Mouse (Mus musculus): ENCODE data around the gene Rab40c.
"Not testable (repeated sequence)": the region's sequence is repeated elsewhere in the genome, so short reads cannot be mapped to it uniquely, and the experiment has no call there.

The Rab40c gene

DNA sequence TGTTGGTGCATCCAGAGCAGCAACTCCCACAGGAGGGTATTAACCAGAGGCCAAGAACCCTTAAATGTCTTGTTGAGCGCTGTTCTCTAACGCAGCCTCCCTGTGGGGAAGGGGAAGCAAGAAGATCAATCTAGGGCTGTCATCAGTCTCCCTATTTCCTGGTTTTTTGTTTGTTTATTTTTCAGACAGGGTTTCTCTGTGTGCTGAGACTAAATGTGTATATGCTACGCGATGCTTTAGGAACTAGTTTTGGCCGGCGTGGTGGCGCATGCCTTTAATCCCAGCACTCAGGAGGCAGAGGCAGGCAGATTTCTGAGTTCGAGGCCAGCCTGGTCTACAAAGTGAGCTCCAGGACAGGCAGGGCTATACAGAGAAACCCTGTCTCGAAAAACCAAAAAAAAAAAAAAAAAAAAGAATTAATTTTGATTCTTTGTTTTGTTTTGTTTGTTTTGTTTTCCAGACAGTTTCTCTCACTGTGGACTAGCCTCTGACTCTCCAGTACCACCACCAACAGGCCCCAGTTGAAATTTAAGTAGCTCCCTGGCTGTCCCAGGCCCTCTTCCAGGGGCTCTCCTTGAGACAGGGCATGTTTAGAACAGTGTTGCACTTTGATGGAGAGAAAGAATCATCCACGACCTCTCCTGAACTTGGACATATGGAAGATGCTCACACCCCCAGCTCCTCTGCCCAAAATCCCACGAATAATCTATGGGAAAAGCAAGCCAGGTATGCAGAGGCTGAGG lies 46.0 kb downstream of the Rab40c start:
- DNase-seq = no peak

- no peak for DNase-seq
Measured at GRCm38 (mm10) chr17:25872676-25873075, 46.9 kb downstream of the Rab40c start.

DNA sequence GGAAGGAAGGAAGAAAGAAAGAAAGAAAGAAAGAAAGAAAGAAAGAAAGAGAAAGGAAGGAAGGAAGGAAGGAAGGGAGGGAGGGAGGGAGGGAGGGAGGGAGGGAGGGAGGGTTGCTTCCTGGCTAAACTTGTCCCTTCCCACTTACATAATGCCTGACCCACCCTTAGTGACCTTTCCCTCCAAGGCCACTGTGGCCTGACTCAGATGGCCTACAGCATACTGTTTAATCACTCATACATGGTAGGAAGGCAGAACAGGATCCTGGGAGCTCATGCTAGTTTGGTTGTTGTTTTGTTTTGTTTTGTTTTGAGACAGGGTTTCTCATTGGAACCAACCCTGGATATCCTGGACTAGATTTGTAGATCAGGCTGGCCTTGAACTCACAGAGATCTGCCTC lies 48.0 kb downstream of the Rab40c start:
- DNase-seq = not testable (repeated sequence)

- no peak for DNase-seq
Measured at GRCm38 (mm10) chr17:25869954-25870353, 49.6 kb downstream of the Rab40c start.

- no peak for DNase-seq
Measured at GRCm38 (mm10) chr17:25869498-25869897, 50.0 kb downstream of the Rab40c start.

- DNase-seq = peak; percentile 81
Measured at GRCm38 (mm10) chr17:25868601-25869191, 50.8 kb downstream of the Rab40c start, which contains the start of gene Mcrip2. Gene Mcrip2 (minus strand): TSS chr17:25868764.

GRCm38 (mm10) chr17:25867836-25868600 lies 51.5 kb downstream of the Rab40c start:
- peak; percentile 62 for DNase-seq

- DNase-seq = no peak
Measured at GRCm38 (mm10) chr17:25867509-25867835, 52.1 kb downstream of the Rab40c start.

GRCm38 (mm10) chr17:25866172-25866571 lies 53.4 kb downstream of the Rab40c start:
- DNase-seq = no peak

DNA sequence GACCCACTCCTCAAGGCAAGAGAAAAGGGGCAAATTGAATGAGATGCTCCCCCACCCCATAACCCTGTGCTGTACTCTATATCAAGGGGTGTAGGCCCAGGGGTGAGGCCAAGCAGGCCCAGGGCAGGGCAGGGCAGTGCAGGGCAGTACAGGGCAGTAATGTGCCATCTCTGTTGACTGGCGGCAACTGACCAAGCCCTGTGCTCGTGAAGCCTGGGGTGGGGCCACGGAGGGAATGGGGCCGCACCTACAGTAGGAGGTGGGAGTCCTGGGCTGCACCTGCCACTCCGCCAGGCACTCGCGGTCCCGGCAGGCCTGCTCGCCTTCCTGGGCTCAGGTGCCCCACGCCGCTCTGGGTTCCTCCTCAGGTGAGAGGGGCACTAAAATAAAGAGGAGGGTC lies 54.2 kb downstream of the Rab40c start:
- DNase-seq = no peak

- no peak for DNase-seq
Measured at GRCm38 (mm10) chr17:25864311-25864710, 55.2 kb downstream of the Rab40c start.

DNA sequence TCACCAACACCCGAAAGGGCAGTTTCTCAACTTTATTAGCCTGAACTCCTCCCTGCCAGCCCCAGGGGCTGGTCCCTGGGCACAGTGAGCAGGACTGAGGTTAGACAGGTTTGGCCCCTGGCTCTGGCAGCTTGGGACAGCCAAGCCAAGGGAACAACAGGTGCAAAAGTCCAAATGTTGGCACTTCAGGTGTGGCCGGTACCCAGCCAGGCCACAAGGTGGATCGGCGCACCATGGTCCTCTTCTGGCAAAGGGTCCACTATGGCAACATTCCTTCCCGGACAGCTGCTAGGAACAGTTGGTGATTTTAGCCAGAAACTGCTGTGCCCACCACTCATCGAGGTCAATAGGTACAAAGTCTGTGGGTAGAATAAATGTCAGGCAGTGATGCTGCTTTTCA lies 55.8 kb downstream of the Rab40c start:
- no peak for DNase-seq

GRCm38 (mm10) chr17:25861704-25862612 lies 57.6 kb downstream of the Rab40c start:
- DNase-seq = no peak

- DNase-seq = peak; percentile 85
Measured at GRCm38 (mm10) chr17:25860832-25861703, 58.5 kb downstream of the Rab40c start, which contains the start of gene Wdr90. Gene Wdr90 (minus strand): TSS chr17:25861501.

DNA sequence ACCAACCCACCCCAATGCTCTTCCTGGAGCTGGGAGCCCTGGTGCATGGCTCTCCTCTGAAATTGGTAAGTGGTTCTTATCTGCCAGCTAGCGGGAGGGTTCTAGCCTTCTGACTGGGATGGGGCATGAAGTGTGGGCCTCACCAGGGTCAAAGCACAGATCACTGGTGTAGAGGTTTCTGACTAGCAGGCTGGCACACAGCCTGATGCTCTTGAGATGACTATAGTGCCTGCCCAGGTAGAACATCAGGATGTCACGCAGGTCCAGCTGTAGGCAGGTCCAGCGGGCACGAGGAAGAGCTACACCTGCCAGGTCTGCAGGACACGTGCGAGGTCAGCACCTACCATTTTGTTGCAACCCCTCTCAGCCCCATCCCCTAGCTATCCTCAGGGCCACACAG lies 59.3 kb downstream of the Rab40c start:
- no peak for DNase-seq

GRCm38 (mm10) chr17:25844396-25844901 lies 75.1 kb downstream of the Rab40c start, which contains the start of gene Rhot2:
Gene Rhot2 (minus strand): TSS chr17:25844851.
- peak; percentile 90 for DNase-seq

GRCm38 (mm10) chr17:25843636-25844395 lies 75.7 kb downstream of the Rab40c start:
- DNase-seq = no peak

DNA sequence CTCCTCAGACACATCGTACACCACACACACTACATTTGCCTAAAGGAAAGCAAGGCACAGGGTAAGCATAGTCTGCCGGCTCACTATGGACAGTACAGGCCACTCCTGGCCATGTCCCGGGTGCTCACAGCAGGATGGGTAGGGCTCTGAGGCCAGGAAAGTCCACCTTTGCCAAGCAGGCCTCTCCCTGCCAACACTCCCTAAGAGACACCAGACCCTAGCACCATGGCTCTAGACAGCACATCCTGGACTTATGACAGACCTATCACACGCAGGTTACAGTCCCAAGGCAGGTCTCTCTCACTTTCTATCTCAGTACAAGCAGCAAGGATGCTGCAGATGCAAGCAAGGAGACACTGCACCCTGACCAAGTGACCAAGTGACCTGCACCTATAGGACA lies 76.4 kb downstream of the Rab40c start:
- no peak for DNase-seq

- no peak for DNase-seq
Measured at GRCm38 (mm10) chr17:25842509-25842908, 77.0 kb downstream of the Rab40c start.

DNA sequence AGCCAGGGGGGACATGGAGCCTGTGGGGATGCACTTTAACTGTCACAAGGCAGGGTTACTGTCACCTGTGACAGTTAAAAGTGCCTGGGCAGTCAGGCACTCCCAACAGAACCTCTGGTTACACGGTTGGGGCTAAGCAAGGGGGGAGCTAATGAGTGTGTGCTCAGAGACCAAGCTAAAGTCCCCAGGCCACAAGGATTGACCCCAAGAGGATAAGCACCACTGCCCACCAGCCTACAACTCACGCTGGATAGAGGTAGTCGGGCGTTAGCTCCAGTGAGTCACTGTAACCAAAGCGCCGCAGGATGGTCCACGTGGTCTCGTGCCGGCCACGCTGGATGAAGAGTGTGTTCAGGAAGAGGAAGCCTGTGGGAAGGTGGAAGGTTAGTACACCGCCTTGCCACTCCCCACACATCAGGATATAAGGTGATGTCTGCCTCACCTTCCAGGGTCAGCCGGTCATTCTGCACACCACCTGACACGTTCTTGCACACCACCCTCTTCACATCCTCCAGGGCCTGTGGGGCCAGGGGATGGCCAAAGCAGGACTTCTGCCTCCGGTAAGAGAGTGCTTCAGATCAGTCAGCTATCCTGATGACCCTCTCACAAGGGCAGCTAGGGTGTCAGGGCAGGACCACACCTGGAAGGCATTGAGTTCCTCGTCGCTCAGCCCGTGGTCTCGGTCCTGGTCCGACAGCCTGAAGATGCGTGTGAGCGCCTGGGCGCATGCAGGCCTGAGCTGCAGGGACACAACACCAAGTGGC lies 78.2 kb downstream of the Rab40c start, which contains the start of gene Gm20683:
TSS of gene Gm20683 (minus strand) at position 647 of the 764 bp plus-strand sequence.
- DNase-seq = no peak

Data from cerebellum, adult 11 months (tissue).